Mouse (Mus musculus) cerebellum, adult 2 months (tissue): ENCODE data around the gene Siva1. TPM values are rescaled to one million over a fixed set of nuclear protein-coding genes. Genes with fewer than 3 reads are reported as not detected.

ENCODE experiments used
- DNase-seq, 2 experiments: peaks; one replicate each; pipeline ENCODE4 v3.0.0; 2021
- H3K27ac ChIP-seq: fragments of 200-500 bp; 2 replicates; pipeline ENCODE4 v1.5.1; 2012; ENCODE audit warnings: low read length, control low read depth, inconsistent platforms; ENCODE audit not compliant: insufficient read depth
- H3K27me3 ChIP-seq: fragments of 200-500 bp; 2 replicates; pipeline ENCODE4 v1.6.1; 2012; ENCODE audit warnings: inconsistent platforms, mild to moderate bottlenecking, low read length, moderate library complexity; ENCODE audit not compliant: control insufficient read depth, insufficient read depth
- H3K4me1 ChIP-seq: fragments of 200-500 bp; 2 replicates; pipeline ENCODE4 v1.6.1; 2011; ENCODE audit warnings: low read length; ENCODE audit not compliant: control insufficient read depth, insufficient read depth
- H3K4me3 ChIP-seq: fragments of 200-500 bp; replicated peaks from 2 replicates; pipeline ENCODE3; 2011; ENCODE audit warnings: mild to moderate bottlenecking, low read depth, low read length, control low read depth; ENCODE audit not compliant: insufficient read depth
- CTCF ChIP-seq: fragments of 200-500 bp; IDR thresholded peaks from 2 replicates; pipeline ENCODE4 v1.5.1; 2011; ENCODE audit warnings: low read depth, mild to moderate bottlenecking, control low read depth, low read length, moderate library complexity, borderline replicate concordance; ENCODE audit not compliant: insufficient read depth
- POLR2A ChIP-seq: fragments of 200-500 bp; IDR thresholded peaks from 2 replicates; pipeline ENCODE4 v1.6.1; 2011; ENCODE audit warnings: low read length, control low read depth, borderline replicate concordance; ENCODE audit not compliant: insufficient read depth
- WGBS: fragments of 180-500 bp; shearing (Covaris S2); methylation state at CpG from one replicate; pipeline ENCODE4 v1.1.7; 2018; 5-methylcytosine and 5-hydroxymethylcytosine counted together
- polyA plus RNA-seq: library from polyadenylated mRNA; depleted of rRNA; stranded (reverse); fragments of >200 nt; gene quantifications from 2 replicates; pipeline ENCODE4 v1.2.3, GENCODE M21; 2012

The Siva1 gene
- polyA plus RNA-seq, 1 experiment = 34.6 TPM

DNA sequence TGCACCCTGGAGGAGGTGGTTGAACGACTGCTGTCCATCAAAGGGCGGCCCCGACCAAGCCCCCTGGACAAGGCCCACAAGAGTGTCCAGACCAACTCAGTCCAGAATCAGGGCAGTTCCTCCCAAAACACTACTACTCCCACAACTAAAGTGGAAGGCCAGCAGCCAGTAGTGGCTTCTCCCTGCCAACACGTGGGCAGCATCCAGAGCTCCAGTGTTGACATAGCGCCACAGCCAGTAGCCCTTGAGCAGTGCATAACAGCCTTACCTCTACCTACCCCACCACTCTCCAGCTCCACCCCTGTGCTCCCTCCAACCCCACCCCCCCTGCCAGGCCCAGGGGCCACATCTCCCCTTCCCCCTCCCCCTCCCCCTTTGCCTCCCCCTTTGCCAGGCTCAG, 40.5 kb upstream of the Siva1 start:
- TF ChIP-seq CTCF (no peak), POLR2A (no peak)
- Histone ChIP-seq H3K27ac (no peak overlapping the region), H3K4me3 (no peak overlapping the region), H3K27me3 (no peaks in the 10 kb centered on the region), H3K4me1 (no peaks in the 10 kb centered on the region; the same call in 1 of the 2 replicates)
- WGBS = 88% methylated on average over 5 of the region's 5 CpGs
- DNase-seq = no peak

GRCm38 (mm10) chr12:112604709-112605649, 39.5 kb upstream of the Siva1 start:
- WGBS = 58% methylated on average over 20 of the region's 20 CpGs
- no peak for TF ChIP-seq POLR2A
- no peak for TF ChIP-seq CTCF
- Histone ChIP-seq H3K4me1 (no peaks in the 10 kb centered on the region), H3K27me3 (no peaks in the 10 kb centered on the region), H3K27ac (no peak overlapping the region), H3K4me3 (no peak overlapping the region)
- no peak for DNase-seq

GRCm38 (mm10) chr12:112605766-112606165, 38.7 kb upstream of the Siva1 start:
- peak; percentile 67 to 79 for DNase-seq
- TF ChIP-seq CTCF = peak; percentile 98
- no peak for TF ChIP-seq POLR2A
- H3K4me1 ChIP-seq = no peaks in the 10 kb centered on the region
- 42% methylated on average over 6 of the region's 6 CpGs for WGBS
- H3K4me3 ChIP-seq = no peak overlapping the region
- no peaks in the 10 kb centered on the region for H3K27me3 ChIP-seq
- H3K27ac ChIP-seq = no peak overlapping the region

GRCm38 (mm10) chr12:112606998-112607397, 37.5 kb upstream of the Siva1 start:
- H3K27ac ChIP-seq = no peak overlapping the region
- WGBS = 63% methylated on average over 6 of the region's 6 CpGs
- no peak overlapping the region for H3K4me3 ChIP-seq
- no peak for DNase-seq
- no peaks in the 10 kb centered on the region for H3K4me1 ChIP-seq
- TF ChIP-seq POLR2A (no peak), CTCF (no peak)
- no peaks in the 10 kb centered on the region for H3K27me3 ChIP-seq

DNA sequence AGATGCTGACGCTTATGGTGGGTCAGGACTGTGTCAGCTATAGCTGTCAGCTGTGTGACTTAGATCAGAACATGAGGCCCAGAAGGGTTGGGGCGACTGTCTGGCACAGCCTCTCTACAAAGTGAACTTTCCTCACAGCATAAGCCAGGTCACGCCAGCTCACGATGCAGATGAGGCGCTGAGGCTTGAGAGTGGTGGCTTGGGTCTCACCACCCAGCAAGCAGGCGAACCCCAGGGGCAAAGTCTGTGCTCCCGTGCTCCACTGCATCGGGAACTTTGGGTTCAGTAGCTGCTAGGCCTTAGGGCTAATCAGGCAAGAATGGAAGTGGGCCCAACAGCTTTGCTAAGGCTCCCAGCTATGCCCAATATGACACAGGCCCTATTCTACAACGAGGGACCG, 35.4 kb upstream of the Siva1 start:
- H3K4me3 ChIP-seq = no peak overlapping the region
- no peak for TF ChIP-seq CTCF
- TF ChIP-seq POLR2A = no peak
- WGBS = 90% methylated on average over 10 of the region's 10 CpGs
- no peak for DNase-seq
- H3K27me3 ChIP-seq = no peaks in the 10 kb centered on the region
- H3K4me1 ChIP-seq = no peaks in the 10 kb centered on the region
- H3K27ac ChIP-seq = no peak overlapping the region

DNA sequence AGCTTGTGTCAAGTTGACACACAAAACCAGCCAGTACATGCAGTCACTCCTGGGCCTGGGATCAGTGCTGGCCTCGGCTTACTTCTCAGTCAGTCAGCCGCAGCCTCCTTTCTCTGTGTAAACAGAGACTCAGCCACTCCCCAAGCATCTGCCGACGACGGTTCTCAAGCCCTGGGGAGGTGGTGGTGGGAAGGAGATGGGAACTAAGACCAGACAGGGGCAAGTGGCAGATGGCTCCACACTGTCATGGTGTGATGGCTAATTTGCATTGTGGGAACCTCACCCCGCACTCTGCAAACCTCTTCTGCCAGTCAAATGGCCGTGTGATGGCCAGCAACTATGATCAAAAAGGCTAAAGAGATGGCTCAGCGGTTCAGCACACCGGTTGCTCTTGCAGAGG, 27.8 kb upstream of the Siva1 start:
- no peak overlapping the region for H3K4me3 ChIP-seq
- 0 out of 2 replicates have a peak, but pooled peaks cover 10% of the 10 kb centered on the region for H3K4me1 ChIP-seq
- no peaks in the 10 kb centered on the region for H3K27me3 ChIP-seq
- no peak for TF ChIP-seq POLR2A
- no peak for TF ChIP-seq CTCF
- no peak for DNase-seq
- WGBS = 51% methylated on average over 9 of the region's 9 CpGs
- no peak overlapping the region for H3K27ac ChIP-seq

GRCm38 (mm10) chr12:112617184-112617583, 27.3 kb upstream of the Siva1 start:
- WGBS = 79% methylated on average over 11 of the region's 11 CpGs
- no peak overlapping the region for H3K4me3 ChIP-seq
- no peak for TF ChIP-seq POLR2A
- TF ChIP-seq CTCF = no peak
- DNase-seq = no peak
- no peak overlapping the region for H3K27ac ChIP-seq
- H3K27me3 ChIP-seq = no peaks in the 10 kb centered on the region
- H3K4me1 ChIP-seq = 0 out of 2 replicates have a peak, but pooled peaks cover 10% of the 10 kb centered on the region

DNA sequence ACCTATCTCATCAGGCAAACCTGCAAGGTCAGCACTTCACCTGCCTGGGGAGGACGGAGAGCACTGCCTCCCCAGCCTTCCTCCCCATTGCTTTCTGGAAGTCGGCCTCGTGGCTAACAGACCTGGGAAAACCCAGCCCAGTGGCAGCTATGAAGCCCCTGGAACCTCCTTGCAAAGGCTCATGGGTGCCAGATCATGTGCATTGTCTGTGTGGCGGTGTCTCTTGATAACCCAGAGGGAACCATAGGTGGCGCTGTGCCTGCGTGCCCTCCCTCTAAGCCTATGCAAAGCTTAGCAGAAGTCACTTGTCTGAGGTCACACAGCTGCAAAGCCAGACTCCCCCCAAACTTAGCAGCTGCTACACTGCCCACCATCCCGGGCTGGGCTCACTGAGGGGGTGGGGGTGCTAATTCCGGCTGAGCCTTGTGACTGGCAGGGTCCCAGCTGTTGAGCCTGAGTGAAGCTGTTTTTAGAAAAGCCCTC, 26.5 kb upstream of the Siva1 start:
- 33% methylated on average over 8 of the region's 8 CpGs for WGBS
- Histone ChIP-seq H3K4me1 (0 out of 2 replicates have a peak, but pooled peaks cover 10% of the 10 kb centered on the region), H3K4me3 (no peak overlapping the region), H3K27me3 (no peaks in the 10 kb centered on the region), H3K27ac (no peak overlapping the region)
- peak in 1 of 2 experiments; percentile 31 for DNase-seq
- TF ChIP-seq CTCF (peak; percentile 52; the same call in 1 of the 2 replicates), POLR2A (no peak)
